Mouse (Mus musculus) left cerebral cortex, postnatal 14 days (tissue): ENCODE data around the gene Zfand2a. TPM values are rescaled to one million over a fixed set of nuclear protein-coding genes. Genes with fewer than 3 reads are reported as not detected.
A peak's percentile ranks its signal among the peaks of the same experiment; 100 is the strongest.

ENCODE experiments used
- DNase-seq, 2 experiments: peaks; one replicate each; pipeline ENCODE4 v3.0.0; 2021 to 2022; ENCODE audit warnings: low spot score in 2 of 2, mixed read lengths in 1 of 2
- intact Hi-C: fragments of 180-260 bp; cut with DNase I; formaldehyde crosslinking; loops from one replicate; pipeline ENCODE4 v1.15.1; 2025
- long read RNA-seq, 2 experiments: library from polyadenylated mRNA; stranded (forward); transcript quantifications; one replicate each; pipeline ENCODE4 v2.0.0; 2021
- total RNA-seq, 2 experiments: library from RNA; stranded (reverse); gene quantifications; 2 replicates each; pipeline ENCODE4 v1.2.3; 2021

The Zfand2a gene
- total RNA-seq, result 10 to 100 TPM; 83.3 to 95.8 TPM
- long read RNA-seq, experiment 1, transcript Zfand2a-202 (7 exons, 3,121 nt), result major isoform, 11 of 19 reads
- long read RNA-seq, experiment 1, partial matches to known transcripts, result 0 of 19 reads
- long read RNA-seq, experiment 1, other reads (novel, unspliced or antisense), result 4 of 19 reads
- long read RNA-seq, experiment 2, transcript Zfand2a-202 (7 exons, 3,121 nt), result major isoform, 7 of 19 reads
- long read RNA-seq, experiment 2, partial matches to known transcripts, result 7 of 19 reads
- long read RNA-seq, experiment 2, other reads (novel, unspliced or antisense), result 1 of 19 reads

GRCm38 (mm10) chr5:139484185-139484814 lies at the start of gene Zfand2a:
Zfand2a (minus strand) TSS chr5:139484549.
- intact Hi-C loops, result no loop called here
- peak; percentile 100 for DNase-seq

DNA sequence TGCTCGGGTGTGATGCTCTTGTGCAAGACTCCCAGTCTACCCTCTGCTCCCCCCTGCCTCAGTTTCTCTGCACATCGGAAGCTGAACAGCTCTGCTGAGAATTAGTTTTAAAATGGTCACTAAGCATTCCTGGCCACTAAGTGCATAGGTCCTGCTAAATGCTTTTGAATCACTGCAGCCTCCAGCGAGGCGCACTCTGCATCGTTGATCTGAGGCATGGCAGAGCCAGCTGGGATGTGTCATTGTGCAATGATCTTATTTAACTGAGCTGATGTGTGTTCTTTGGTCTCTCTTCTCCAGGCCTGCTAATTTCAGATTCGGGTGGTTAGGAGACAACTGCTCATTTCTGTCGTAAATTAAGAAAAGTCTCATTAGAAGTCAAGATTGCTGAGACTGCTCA lies 44.5 kb upstream of the Zfand2a start:
- no peak for DNase-seq
- intact Hi-C loops, result no loop called here

DNA sequence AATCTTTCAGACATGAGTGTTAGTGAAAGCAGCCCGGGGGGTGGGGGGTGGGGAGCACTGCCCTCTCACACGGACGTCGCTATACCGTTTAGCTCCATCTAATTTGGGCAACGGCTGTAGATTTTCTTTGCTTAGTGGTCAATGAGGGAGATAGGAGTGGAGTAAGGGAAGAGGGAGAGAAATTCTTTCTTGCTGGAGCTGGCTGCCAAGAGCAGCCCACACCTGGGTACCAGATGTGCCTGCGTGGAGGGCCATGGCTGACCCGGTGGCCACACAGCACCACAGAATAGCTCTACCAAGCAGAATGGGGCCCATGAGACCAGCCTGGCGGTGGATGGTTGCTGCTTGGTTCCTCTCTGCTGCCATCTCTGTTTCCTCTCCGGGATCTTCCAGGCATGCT lies 37.6 kb upstream of the Zfand2a start:
- intact Hi-C loops, result no loop called here

DNA sequence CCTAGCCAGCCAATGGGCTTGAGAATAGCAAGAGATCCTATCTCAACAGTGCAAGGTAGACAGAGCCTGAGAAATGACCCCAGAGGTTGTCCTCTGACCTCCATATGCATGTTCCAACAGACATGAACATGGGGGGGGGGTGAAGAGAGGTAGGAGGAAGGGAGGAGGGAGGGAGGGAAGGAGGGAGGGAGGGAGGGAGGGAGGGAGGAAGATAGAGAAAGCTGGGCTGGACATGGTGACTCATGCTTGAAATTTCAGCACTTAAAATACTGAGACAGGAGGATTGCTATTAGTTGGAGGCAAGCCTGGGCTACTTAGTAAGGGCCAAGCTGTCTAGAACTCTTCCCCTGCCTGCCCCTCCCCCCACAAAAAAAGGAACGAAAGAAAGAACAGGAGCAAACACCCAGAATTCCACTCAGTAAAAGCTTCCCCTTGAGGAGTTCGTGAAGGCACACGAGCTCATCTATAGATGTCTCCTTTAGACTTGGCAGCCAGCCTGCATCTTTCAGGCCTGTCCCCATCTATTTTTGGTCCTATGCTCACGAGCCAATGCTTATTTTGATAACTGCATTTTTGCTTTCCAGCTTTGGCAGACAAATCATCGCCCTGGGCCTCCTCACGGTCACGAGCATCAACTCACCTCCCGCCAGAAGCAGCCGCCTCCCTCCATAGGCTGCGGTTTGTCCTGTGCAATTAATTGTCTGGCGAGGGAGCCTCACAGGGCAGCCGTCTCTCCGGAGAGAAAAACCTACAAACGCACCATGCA lies 35.9 kb upstream of the Zfand2a start:
- intact Hi-C loops, result no loop called here
- peak; percentile 64 to 82 for DNase-seq

More for the DNA sequence above, 37.6 kb upstream of the Zfand2a start:
- no peak for DNase-seq

- no peak for DNase-seq
- intact Hi-C loops, result no loop called here
Measured at GRCm38 (mm10) chr5:139516281-139516680, 31.9 kb upstream of the Zfand2a start.

GRCm38 (mm10) chr5:139512201-139512600 lies 27.9 kb upstream of the Zfand2a start:
- no peak for DNase-seq
- intact Hi-C loops, result no loop called here

DNA sequence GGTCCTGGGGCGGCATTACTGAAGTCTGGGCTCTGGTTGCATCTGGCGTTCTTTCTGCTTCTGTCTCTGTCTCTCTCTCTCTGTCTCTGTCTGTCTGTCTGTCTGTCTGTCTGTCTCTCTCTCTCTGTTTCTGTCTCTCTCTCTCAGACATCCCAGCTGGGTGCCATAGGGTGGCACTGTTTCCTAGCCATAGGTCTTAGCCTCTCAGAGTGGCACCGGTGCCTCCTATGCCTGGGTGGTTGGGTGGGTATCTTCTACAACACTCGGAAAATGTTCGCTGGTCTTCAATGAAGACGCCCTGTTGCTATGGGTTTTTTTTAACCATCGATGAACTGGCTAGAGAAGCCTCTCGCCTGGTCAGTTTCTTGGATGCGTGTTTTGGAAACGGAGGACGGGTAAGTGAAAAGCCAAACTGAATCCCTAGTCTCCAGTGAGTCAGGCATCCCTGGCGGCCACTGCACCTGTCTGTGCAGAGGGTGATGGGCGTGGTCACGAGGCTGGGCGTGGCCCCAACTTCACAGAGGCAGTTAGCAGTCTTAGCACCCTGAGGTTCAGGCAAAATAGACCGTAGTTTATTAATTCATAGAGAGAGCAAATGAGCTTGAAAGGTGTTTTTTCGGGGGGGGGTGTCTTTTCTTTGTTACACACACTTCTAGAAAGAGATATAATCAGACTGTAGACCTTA lies 26.5 kb upstream of the Zfand2a start:
- intact Hi-C loops, result no loop called here

GRCm38 (mm10) chr5:139506207-139506606 lies 21.9 kb upstream of the Zfand2a start:
- no peak for DNase-seq
- intact Hi-C loops, result no loop called here

More for the DNA sequence above, 26.5 kb upstream of the Zfand2a start:
- no peak for DNase-seq

DNA sequence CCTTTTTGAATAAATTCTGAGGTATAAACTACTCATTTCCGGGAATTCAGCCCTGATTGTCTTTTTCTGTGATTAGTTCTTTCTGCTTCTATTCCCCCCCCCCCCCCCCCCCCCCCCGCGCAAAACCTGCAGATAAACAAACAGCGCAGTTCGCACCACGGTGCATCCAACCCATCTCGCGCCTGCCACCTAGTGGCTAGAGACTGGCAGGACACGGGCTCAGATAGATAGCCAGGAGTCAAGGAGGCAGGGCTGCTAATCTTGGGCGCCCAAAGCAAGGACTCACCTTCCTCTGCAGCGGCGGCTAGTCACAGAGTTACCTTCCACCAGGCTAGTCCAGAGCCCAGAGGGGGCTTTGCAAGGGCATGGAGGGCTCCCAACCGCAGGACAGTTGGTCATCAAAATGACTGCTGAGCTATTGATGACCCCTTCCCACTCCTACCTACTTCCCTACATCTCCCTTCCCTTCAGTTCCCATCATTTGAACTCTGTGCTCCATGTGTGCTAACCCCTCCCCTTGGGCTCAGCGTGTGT lies 20.8 kb upstream of the Zfand2a start:
- DNase-seq, result peak; percentile 74 to 81
- intact Hi-C loops, result no loop called here

DNA sequence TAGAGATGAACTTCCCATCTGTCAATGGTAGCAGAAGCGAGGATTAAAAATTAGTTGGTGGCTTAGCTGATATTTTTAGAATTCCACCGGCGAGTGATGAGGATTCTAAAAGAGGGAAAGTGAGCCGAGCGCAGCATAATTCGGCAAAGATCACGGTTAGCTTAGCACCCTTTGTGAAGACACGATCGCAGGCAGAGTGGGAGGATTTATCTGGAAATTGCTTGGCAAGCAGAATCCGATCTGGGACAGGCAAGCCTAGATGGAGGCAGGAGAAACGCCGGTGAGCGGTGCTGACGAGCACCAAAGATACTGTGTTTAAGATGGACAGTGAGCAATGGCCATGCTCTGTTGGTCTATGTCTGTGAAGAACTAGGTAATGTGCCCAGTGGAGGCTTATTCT lies 17.9 kb upstream of the Zfand2a start:
- peak; percentile 39 to 44 for DNase-seq
- intact Hi-C loops, result no loop called here

GRCm38 (mm10) chr5:139498791-139499190 lies 14.4 kb upstream of the Zfand2a start:
- no peak for DNase-seq
- intact Hi-C loops, result no loop called here

DNA sequence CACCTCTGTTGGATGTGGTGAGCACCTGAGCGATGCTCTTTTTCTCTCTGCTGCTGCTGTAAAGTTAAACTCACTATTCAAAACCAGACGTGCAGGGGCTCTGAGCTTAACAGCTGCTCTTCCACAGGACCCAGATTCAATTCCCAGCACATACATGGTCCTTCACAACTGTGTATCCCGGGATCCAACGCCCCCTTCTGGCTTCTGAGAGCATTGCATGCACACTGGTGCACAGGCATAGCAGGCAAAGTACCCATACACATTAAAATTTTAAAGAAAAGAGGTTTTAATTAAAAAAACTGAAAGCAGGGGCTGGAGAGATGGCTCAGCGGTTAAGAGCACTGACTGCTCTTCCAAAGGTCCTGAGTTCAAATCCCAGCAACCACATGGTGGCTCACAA lies 12.6 kb upstream of the Zfand2a start:
- intact Hi-C loops, result no loop called here
- no peak for DNase-seq

DNA sequence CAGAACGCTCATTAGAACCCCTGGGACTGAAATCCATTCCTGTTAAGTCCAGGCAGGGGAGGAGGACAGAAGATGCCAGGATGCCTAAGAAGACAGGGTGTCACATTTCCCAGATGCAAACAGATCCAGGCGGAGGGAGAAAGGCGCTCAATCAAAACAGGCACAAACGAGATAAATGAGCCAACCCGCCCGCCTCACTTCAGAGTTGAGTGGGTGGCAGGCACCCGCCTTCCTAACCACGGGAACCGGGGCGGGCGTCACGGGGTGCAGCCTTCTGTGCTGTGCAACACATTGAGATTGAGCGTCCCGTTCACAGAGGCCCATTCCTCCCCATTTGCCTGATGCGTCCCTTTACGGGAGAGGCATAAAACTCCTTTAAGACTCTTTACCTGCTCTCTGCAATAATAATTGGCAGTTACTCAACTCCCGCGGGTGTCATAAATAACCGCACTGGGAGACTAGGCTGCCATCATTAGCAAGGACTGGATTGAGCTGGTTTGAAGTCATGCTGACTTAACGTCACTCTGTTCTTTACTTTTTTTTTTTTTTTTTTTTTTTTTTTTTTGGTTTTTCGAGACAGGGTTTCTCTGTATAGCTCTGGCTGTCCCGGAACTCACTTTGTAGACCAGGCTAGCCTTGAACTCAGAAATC lies 10.8 kb upstream of the Zfand2a start:
- intact Hi-C loops, result no loop called here

DNA sequence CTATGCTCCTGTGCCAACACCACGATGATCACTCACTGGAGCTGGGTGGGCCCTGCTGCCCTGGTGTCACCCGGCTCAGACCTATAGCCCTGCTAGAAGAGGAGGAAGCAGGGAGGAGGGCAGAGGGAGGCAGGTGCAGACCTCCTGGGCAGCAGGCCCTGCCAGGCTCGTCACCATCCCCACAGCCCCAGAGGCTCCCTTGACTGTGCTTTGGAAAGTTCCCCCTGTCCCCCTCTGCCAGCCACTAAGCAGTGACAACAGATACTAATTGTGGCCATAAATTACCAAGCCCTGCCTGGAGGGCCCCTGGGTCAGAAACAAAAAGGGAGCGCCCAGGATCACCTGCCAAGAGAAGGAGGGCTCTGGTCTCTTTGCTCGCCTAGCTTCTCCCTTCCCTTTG lies 9.3 kb upstream of the Zfand2a start:
- DNase-seq, result no peak
- intact Hi-C loops, result no loop called here

More for the DNA sequence above, 10.8 kb upstream of the Zfand2a start:
- peak; percentile 28 for DNase-seq

- DNase-seq, result no peak
- intact Hi-C loops, result no loop called here
Measured at GRCm38 (mm10) chr5:139491348-139491747, 7.0 kb upstream of the Zfand2a start.

DNA sequence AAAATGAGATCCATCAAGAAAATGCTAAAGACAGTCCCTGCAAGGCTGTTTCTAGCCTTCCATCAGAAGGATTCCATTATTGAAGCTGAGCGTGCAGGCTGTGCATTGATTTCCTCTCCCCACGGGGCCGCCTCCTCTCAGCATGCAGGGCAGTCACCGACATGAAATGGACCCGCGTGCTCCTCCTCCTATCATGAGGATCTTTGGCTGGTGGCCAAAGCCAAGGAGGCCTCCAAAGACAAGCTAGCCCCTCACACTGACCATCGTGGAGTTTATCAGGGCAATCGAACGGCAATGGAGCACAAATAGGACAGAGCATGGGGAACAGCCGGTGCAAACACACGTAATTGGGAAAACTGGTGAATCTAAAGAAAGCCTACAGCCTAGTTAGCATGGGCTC lies 5.8 kb upstream of the Zfand2a start:
- DNase-seq, result no peak
- intact Hi-C loops, result no loop called here

DNA sequence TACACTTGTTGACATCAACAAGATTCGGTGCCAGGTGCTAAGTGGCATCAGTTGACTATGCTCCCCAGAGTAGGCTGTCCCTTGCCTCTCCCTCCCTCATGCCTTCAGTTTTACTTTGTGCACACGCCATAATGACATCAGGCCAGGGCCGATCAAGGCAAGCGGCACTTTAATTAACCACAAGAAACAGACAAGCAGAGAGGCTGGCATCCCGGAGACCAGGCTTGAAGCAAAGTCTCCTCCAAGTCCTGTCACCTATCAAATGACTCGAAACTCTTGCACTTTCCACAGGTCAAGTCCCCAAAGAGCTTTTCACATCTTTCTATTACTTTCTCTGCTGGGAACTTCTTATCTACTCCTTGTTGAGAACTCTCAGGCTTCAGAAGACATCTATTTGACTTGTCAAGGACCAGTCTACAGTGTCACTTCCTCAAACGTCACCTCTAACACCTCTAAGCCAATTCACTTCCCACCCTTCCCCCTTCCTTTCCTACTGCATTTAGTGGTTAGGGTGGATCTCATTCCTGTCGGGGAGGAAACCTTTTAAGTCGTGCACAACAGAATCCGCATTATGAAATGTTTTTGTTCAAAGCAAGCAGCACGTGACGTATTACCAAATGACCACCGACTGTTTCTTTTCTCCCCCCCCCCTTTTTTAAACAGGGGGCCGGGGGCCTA lies 1.0 kb downstream of the Zfand2a start:
- no peak for DNase-seq
- intact Hi-C loops, result no loop called here

GRCm38 (mm10) chr5:139480406-139480805 lies 3.9 kb downstream of the Zfand2a start:
- intact Hi-C loops, result no loop called here
- DNase-seq, result no peak

- intact Hi-C loops, result no loop called here
- DNase-seq, result no peak
Measured at GRCm38 (mm10) chr5:139479088-139479487, 5.3 kb downstream of the Zfand2a start.
